Mouse (Mus musculus): ENCODE data around the gene Dennd1a. TPM values are rescaled to one million over a fixed set of nuclear protein-coding genes. Genes with fewer than 3 reads are reported as not detected.
A peak's percentile ranks its signal among the peaks of the same experiment; 100 is the strongest.

The Dennd1a gene
- polyA plus RNA-seq, 1 experiment from 2014 or later = 18.1 TPM

DNA sequence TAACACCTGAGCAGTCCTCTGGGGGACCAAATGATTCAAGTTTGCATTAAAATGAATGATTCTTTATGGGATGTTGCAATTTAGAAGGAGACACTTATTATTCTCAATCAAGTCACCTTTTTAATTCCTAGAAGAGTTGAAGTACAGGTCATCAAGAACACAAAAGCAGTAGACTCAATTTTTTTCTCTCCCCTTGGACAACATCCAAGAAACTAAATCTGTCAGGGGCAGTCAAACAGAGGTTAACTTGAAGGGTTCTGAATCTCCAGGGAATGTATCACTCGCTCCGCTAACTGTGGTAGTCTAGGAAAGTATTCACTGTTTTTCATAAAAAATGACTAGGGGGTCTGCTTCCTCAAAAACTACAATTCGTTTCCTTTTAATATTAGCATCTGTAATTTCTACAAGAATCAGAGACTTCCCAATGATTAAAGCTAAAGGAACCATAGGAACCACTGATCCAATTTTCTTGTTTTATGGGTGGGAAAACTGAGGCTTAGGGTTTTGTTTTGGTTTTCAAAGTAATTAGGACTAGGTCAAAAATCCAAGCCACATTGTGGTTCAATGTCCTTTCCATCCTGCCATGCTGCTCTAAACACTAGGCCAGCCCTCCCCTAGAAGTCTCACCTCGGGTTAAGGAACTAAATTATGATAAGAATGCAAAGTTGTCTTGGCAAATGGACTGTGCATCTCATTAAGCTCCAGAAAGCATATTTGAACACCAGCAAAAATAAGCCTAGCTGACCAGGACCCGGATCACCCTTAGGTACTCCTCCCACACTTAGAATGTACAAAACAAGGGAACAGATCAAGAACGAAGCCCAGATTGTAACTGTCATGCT is 157.0 kb downstream of the Dennd1a start:
- no peak for ATAC-seq (replicated peaks)
- Histone ChIP-seq H3K27me3 (no peaks in the 10 kb centered on the region), H3K4me2 (replicated peaks) (no peak overlapping the region), H3K4me3 (no peak overlapping the region), H3K36me3 (no peaks in the 10 kb centered on the region), H3K9ac (replicated peaks) (no peak overlapping the region), H3K4me1 (no peaks in the 10 kb centered on the region; the same call in 1 of the 2 replicates), H3K27ac (replicated peaks) (no peak overlapping the region), H3K9me3 (no peaks in the 10 kb centered on the region)
- 66% methylated on average over 6 of the region's 6 CpGs for WGBS

DNA sequence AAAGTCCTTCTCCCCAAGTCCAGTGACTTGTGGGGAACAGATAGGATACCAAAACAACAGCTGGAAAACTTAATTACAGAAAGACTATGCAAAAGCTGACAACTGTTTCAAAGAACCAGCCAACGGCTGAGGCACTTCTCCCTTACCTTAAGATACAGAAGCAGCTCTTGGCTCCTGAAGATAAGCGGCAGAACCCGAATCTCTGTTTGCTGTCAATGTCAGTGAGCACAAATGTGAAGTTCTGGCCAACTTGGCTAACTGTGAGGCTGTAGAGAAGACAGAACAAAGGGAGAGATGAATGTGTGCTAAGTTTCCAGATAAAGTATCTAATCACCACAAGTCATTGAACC is 160.8 kb downstream of the Dennd1a start:
- Histone ChIP-seq H3K9ac (replicated peaks) (no peak overlapping the region), H3K4me3 (no peak overlapping the region), H3K27ac (replicated peaks) (no peak overlapping the region), H3K36me3 (no peaks in the 10 kb centered on the region), H3K4me2 (replicated peaks) (no peak overlapping the region), H3K4me1 (no peaks in the 10 kb centered on the region; the same call in 1 of the 2 replicates), H3K9me3 (no peaks in the 10 kb centered on the region), H3K27me3 (no peaks in the 10 kb centered on the region)
- 54% methylated on average over 3 of the region's 3 CpGs for WGBS
- no peak for ATAC-seq (replicated peaks)

GRCm38 (mm10) chr2:38125671-38126382 is 161.4 kb downstream of the Dennd1a start:
- H3K9me3 ChIP-seq = no peaks in the 10 kb centered on the region
- no peaks in the 10 kb centered on the region for H3K27me3 ChIP-seq
- no peak overlapping the region for H3K9ac ChIP-seq (replicated peaks)
- no peaks in the 10 kb centered on the region; the same call in 1 of the 2 replicates for H3K4me1 ChIP-seq
- H3K4me2 ChIP-seq (replicated peaks) = no peak overlapping the region
- no peak overlapping the region for H3K4me3 ChIP-seq
- no peaks in the 10 kb centered on the region for H3K36me3 ChIP-seq
- H3K27ac ChIP-seq (replicated peaks) = no peak overlapping the region
- ATAC-seq (replicated peaks) = no peak
- 57% methylated on average over 5 of the region's 5 CpGs for WGBS

- no peaks in the 10 kb centered on the region for H3K4me1 ChIP-seq
- H3K9ac ChIP-seq (replicated peaks) = no peak overlapping the region
- H3K4me3 ChIP-seq = no peak overlapping the region
- no peaks in the 10 kb centered on the region for H3K36me3 ChIP-seq
- H3K4me2 ChIP-seq (replicated peaks) = no peak overlapping the region
- H3K9me3 ChIP-seq = no peaks in the 10 kb centered on the region
- no peak overlapping the region for H3K27ac ChIP-seq (replicated peaks)
- no peak for ATAC-seq (replicated peaks)
- WGBS = 91% methylated on average over 1 of the region's 1 CpGs
- H3K27me3 ChIP-seq = no peaks in the 10 kb centered on the region
Observed at GRCm38 (mm10) chr2:38124727-38125126, 162.5 kb downstream of the Dennd1a start.

DNA sequence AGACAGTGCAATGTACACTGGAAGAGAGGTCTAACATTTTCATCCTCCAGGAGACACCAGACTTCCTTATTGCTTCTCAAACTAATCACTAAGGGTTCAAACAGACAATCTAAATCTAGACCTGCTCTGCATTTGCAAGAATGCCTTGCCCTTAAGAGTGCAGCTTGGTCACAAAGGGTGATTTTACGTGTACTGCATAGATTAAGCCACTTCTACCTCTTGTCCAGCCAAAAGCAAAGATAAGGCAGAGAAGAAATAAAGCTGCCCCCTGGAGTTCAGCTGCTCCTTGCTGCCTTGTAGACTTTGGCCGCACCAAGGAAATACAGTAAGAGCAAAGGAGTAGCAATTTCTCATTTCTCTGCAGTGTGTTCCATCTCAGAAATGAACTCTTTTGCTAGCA is 172.2 kb downstream of the Dennd1a start:
- Histone ChIP-seq H3K27me3 (no peaks in the 10 kb centered on the region), H3K27ac (replicated peaks) (no peak overlapping the region), H3K4me3 (no peak overlapping the region), H3K9ac (replicated peaks) (no peak overlapping the region), H3K36me3 (no peaks in the 10 kb centered on the region), H3K4me2 (replicated peaks) (no peak overlapping the region), H3K9me3 (no peaks in the 10 kb centered on the region), H3K4me1 (peaks cover 23% of the 10 kb centered on the region)
- 59% methylated on average over 2 of the region's 2 CpGs for WGBS
- ATAC-seq (replicated peaks) = no peak

DNA sequence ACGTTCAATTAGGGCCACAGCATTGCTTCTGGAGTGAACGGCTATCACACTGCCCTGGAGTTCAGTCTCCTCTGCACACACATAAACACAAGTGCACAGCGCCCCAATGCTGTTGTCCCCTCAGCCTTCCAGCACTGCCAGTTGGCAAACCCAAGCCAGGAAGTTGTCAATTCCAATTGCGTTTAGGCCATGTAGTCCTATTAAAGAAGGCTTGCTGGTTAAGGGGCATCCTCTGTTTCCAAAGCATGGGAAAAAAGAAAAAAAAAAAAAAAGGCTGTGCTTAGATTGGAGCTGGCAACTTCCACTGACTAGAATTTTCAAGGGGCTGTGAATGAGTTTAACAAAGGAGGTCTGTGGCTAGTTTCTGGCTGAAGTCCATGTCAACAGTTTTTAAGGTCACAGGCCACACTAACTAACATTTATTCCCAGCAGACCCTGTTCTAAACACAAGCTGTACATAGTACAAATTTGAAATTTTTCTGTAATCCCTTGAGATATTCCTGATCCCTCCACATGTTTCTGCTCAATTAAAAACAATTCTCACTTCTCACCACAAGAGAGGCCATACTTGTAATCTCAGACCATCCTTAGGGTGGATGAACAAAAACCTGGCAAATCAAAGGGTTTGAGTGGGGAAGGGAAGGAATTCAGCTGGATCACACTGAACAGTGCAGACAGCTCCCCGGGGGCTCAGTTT is 175.4 kb downstream of the Dennd1a start:
- H3K36me3 ChIP-seq = no peaks in the 10 kb centered on the region
- H3K9me3 ChIP-seq = no peaks in the 10 kb centered on the region
- peaks cover 23% of the 10 kb centered on the region for H3K4me1 ChIP-seq
- no peak overlapping the region for H3K9ac ChIP-seq (replicated peaks)
- no peak overlapping the region for H3K4me2 ChIP-seq (replicated peaks)
- H3K27ac ChIP-seq (replicated peaks) = peak overlapping the region; percentile 60
- no peaks in the 10 kb centered on the region for H3K27me3 ChIP-seq
- no peak overlapping the region for H3K4me3 ChIP-seq
- ATAC-seq (replicated peaks) = peak; percentile 89
- 17% methylated on average over 5 of the region's 5 CpGs for WGBS

DNA sequence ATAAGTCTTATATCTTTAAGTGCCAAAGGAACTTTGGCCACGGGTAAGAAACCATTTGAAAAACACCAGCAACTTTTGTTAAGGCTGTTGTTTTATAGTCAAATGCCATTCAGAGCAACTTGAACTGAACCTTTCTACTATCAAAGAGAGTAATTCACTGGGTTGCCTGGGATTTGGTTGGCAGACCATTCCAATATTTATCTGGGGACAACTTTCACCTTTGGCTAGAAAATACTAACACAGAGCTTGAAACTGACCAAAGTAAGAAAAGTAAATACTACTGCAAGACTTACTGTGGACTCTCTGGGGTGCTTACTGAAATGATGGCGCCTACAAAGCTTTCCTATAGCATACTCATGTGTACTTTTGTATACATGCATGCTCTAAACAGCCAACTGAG is 178.6 kb downstream of the Dennd1a start:
- no peak overlapping the region for H3K9ac ChIP-seq (replicated peaks)
- H3K27me3 ChIP-seq = no peaks in the 10 kb centered on the region
- no peak overlapping the region for H3K4me2 ChIP-seq (replicated peaks)
- H3K36me3 ChIP-seq = no peaks in the 10 kb centered on the region
- no peak overlapping the region for H3K27ac ChIP-seq (replicated peaks)
- 53% methylated on average over 2 of the region's 2 CpGs for WGBS
- peaks cover 23% of the 10 kb centered on the region for H3K4me1 ChIP-seq
- no peaks in the 10 kb centered on the region for H3K9me3 ChIP-seq
- ATAC-seq (replicated peaks) = no peak
- no peak overlapping the region for H3K4me3 ChIP-seq

DNA sequence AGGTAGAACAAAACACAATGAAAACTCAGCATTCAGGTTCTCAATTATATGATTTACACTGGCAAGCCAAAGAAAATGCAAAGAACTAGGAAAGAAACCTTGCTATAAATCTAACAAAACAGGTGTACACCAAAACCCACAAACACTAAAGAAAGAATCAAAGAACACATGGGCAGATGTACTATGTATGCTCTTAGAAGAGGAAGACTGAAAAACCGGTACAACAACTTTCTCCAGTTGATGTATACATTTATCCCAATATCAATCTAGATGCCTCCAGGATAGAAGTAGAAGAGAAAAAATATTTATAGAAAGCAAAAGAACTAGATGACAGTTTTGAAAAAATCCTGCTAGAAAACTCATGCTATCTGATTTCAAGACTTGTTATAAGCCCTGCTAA is 184.5 kb downstream of the Dennd1a start:
- no peaks in the 10 kb centered on the region for H3K9me3 ChIP-seq
- peaks cover 34% of the 10 kb centered on the region for H3K4me1 ChIP-seq
- no peaks in the 10 kb centered on the region for H3K27me3 ChIP-seq
- 87% methylated on average over 1 of the region's 1 CpGs for WGBS
- no peak overlapping the region for H3K9ac ChIP-seq (replicated peaks)
- no peak overlapping the region for H3K27ac ChIP-seq (replicated peaks)
- no peak overlapping the region for H3K4me2 ChIP-seq (replicated peaks)
- no peak for ATAC-seq (replicated peaks)
- no peak overlapping the region for H3K4me3 ChIP-seq
- no peaks in the 10 kb centered on the region for H3K36me3 ChIP-seq

DNA sequence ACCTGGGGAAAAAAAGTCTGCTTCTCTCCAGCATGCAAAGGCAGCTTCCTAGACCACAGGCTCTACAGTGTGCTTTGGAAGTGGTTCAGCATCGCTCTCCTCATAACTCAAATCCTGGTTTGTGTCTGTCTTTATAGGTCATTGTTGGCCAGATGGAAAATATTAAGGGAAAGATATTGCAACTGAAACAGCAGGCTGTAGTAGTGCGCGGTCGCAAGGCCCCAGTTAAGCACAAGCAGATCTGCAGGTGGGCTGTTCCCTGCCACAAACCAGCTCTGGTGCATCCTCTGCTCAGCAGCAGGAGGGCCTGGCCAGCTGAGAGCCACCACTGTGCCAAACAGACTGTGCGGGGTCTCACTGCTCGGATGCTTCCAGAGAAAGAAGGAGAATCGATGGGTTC is 186.9 kb downstream of the Dennd1a start:
- peaks cover 56% of the 10 kb centered on the region for H3K4me1 ChIP-seq
- no peaks in the 10 kb centered on the region for H3K27me3 ChIP-seq
- peak; percentile 47; the same call in 1 of the 2 replicates for ATAC-seq (replicated peaks)
- WGBS = 9% methylated on average over 7 of the region's 7 CpGs
- no peaks in the 10 kb centered on the region for H3K9me3 ChIP-seq
- H3K9ac ChIP-seq (replicated peaks) = peak overlapping the region; percentile 16; the same call in 1 of the 2 replicates
- H3K27ac ChIP-seq (replicated peaks) = peak overlapping the region; percentile 74
- no peak overlapping the region for H3K4me2 ChIP-seq (replicated peaks)
- H3K4me3 ChIP-seq = no peak overlapping the region
- H3K36me3 ChIP-seq = no peaks in the 10 kb centered on the region

- Histone ChIP-seq H3K4me1 (peaks cover 66% of the 10 kb centered on the region), H3K27me3 (no peaks in the 10 kb centered on the region), H3K27ac (replicated peaks) (peak overlapping the region; percentile 46), H3K4me3 (no peak overlapping the region), H3K9me3 (no peaks in the 10 kb centered on the region), H3K4me2 (replicated peaks) (no peak overlapping the region), H3K9ac (replicated peaks) (no peak overlapping the region), H3K36me3 (no peaks in the 10 kb centered on the region)
- WGBS = 27% methylated on average over 4 of the region's 4 CpGs
- peak; percentile 57; the same call in 1 of the 2 replicates for ATAC-seq (replicated peaks)
Observed at GRCm38 (mm10) chr2:38099120-38099773, 187.9 kb downstream of the Dennd1a start.

GRCm38 (mm10) chr2:38097469-38097868 is 189.7 kb downstream of the Dennd1a start:
- Histone ChIP-seq H3K27ac (replicated peaks) (peak overlapping the region; percentile 42; the same call in 1 of the 2 replicates), H3K36me3 (no peaks in the 10 kb centered on the region), H3K4me3 (no peak overlapping the region), H3K9ac (replicated peaks) (no peak overlapping the region), H3K27me3 (no peaks in the 10 kb centered on the region), H3K9me3 (no peaks in the 10 kb centered on the region), H3K4me1 (peaks cover 69% of the 10 kb centered on the region), H3K4me2 (replicated peaks) (no peak overlapping the region)
- ATAC-seq (replicated peaks) = no peak
- 9% methylated on average over 3 of the region's 3 CpGs for WGBS

GRCm38 (mm10) chr2:38096328-38096727 is 190.9 kb downstream of the Dennd1a start:
- Histone ChIP-seq H3K27me3 (no peaks in the 10 kb centered on the region), H3K27ac (replicated peaks) (no peak overlapping the region), H3K9ac (replicated peaks) (no peak overlapping the region), H3K36me3 (no peaks in the 10 kb centered on the region), H3K4me1 (peaks cover 69% of the 10 kb centered on the region), H3K9me3 (no peaks in the 10 kb centered on the region), H3K4me3 (no peak overlapping the region), H3K4me2 (replicated peaks) (no peak overlapping the region)
- ATAC-seq (replicated peaks) = no peak

Measured in forebrain, embryonic 15.5 days (tissue).